Mouse (Mus musculus) brain, embryonic 14.5 days (tissue): Measurements from ENCODE around the gene Ivd.

Experiments
- CTCF ChIP-seq: fragments of 200-500 bp; IDR thresholded peaks from 2 replicates; pipeline ENCODE4 v1.5.1; 2012; ENCODE audit warnings: inconsistent platforms, mild to moderate bottlenecking, moderate library complexity, borderline replicate concordance; ENCODE audit not compliant: insufficient read depth, insufficient read length; ENCODE audit errors: extremely low read depth
- POLR2A ChIP-seq: fragments of 200-500 bp; IDR thresholded peaks from 2 replicates; pipeline ENCODE4 v1.6.1; 2012; ENCODE audit warnings: mild to moderate bottlenecking, inconsistent platforms, borderline replicate concordance; ENCODE audit not compliant: poor library complexity, insufficient read depth, insufficient read length, severe bottlenecking; ENCODE audit errors: extremely low read depth

DNA sequence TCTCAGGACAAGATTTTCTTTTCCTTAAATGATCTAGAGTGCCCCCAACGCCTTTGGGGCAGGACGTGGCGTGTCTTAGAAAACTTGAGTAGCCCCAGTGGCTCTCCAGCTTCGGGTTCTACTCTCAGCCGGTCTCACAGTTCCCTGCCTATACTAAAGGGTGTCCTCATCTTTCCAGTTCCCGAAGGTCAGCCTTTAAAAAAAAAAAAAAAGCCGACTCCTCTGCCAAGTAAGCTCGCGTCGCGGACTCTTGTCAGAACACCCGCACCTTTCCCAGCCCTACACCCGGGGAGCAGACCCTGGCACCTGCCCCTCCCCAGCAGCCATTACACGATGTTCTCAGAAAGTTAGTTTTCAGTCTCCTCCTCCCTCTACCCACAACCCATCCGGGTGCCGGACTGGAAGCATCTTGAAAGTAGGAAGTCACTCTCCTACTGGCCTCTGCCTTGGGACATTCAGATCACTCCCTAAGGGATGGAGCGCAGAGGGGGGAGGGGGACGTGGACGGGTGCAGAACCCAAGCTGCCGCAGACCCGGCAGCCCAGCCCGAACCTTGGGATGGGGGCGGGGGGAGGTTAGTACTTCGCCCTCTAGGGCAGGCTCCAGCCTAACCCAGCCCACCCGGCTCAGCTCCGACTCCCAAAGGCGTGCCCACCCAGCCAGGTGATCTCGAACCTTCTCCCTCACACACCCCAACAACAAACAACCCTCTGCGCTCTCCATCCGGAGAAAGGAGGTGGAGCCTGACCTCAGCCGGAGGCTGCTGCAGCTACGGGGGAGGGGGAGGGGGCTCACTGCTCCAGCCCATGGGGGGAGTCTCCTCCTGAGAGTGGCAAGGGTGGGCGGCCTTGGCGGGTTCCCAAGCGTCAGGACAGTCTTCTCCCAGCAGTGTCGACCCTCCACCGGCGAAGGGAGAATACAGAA lies 34.5 kb downstream of the Ivd start:
- no peak for TF ChIP-seq POLR2A
- TF ChIP-seq CTCF = no peak
